Mouse (Mus musculus) small intestine, adult 2 months (tissue): ENCODE measurements around the gene Zfp28. TPM values are rescaled to one million over a fixed set of nuclear protein-coding genes. Genes with fewer than 3 reads are reported as not detected.

Source experiments
- H3K27ac ChIP-seq: fragments of 200-500 bp; 2 replicates; pipeline ENCODE4 v1.5.1; 2012; ENCODE audit warnings: low read depth, low read length, control low read depth, inconsistent platforms; ENCODE audit not compliant: insufficient read depth
- H3K27me3 ChIP-seq: fragments of 200-500 bp; 2 replicates; pipeline ENCODE4 v1.6.1; 2012; ENCODE audit warnings: mild to moderate bottlenecking, moderate library complexity, low read length, inconsistent platforms; ENCODE audit not compliant: control insufficient read depth, insufficient read depth
- H3K36me3 ChIP-seq: fragments of 200-500 bp; 2 replicates; pipeline ENCODE4 v1.6.1; 2012; ENCODE audit warnings: mild to moderate bottlenecking, low read length, control low read depth, inconsistent platforms; ENCODE audit not compliant: control insufficient read depth, insufficient read depth
- H3K4me1 ChIP-seq: fragments of 200-500 bp; 2 replicates; pipeline ENCODE4 v1.6.1; 2012; ENCODE audit warnings: low read length, inconsistent platforms, mixed read lengths; ENCODE audit not compliant: control insufficient read depth, insufficient read depth, insufficient read length
- H3K4me3 ChIP-seq: fragments of 200-500 bp; 2 replicates; pipeline ENCODE4 v1.5.1; 2012; ENCODE audit warnings: low read depth, mild to moderate bottlenecking, control low read depth, inconsistent platforms, low read length, moderate library complexity
- CTCF ChIP-seq: fragments of 200-500 bp; IDR thresholded peaks from 2 replicates; pipeline ENCODE4 v1.5.1; 2012; ENCODE audit warnings: low read depth, mild to moderate bottlenecking, control low read depth, inconsistent platforms, low read length, moderate library complexity, mixed read lengths; ENCODE audit not compliant: insufficient replicate concordance, insufficient read length; ENCODE audit errors: extremely low read depth
- POLR2A ChIP-seq: fragments of 200-500 bp; IDR thresholded peaks from 2 replicates; pipeline ENCODE4 v1.6.1; 2012; ENCODE audit warnings: low read depth, mild to moderate bottlenecking, control low read depth, inconsistent platforms, low read length, moderate library complexity
- WGBS: fragments of 180-500 bp; shearing (Covaris S2); methylation state at CpG from one replicate; pipeline ENCODE4 v1.1.7; 2018; 5-methylcytosine and 5-hydroxymethylcytosine counted together
- polyA plus RNA-seq: library from polyadenylated mRNA; depleted of rRNA; stranded (reverse); fragments of >200 nt; gene quantifications from 2 replicates; pipeline ENCODE4 v1.2.3, GENCODE M21; 2012

Zfp28 gene
- polyA plus RNA-seq, 1 experiment, result 0.22 TPM

- H3K4me3 ChIP-seq, result no peak overlapping the region
- TF ChIP-seq POLR2A, result no peak
- TF ChIP-seq CTCF, result no peak
- no peaks in the 10 kb centered on the region for H3K36me3 ChIP-seq
- H3K27me3 ChIP-seq, result no peaks in the 10 kb centered on the region
- 89% methylated on average over 3 of the region's 3 CpGs for WGBS
- no peak overlapping the region for H3K27ac ChIP-seq
- no peaks in the 10 kb centered on the region for H3K4me1 ChIP-seq
Measured at GRCm38 (mm10) chr7:6372993-6373392, 10.1 kb upstream of the Zfp28 start.

GRCm38 (mm10) chr7:6378441-6378840 lies 4.7 kb upstream of the Zfp28 start:
- Histone ChIP-seq H3K4me3 (no peak overlapping the region), H3K4me1 (peaks cover 3% of the 10 kb centered on the region), H3K36me3 (no peaks in the 10 kb centered on the region), H3K27me3 (no peaks in the 10 kb centered on the region), H3K27ac (no peak overlapping the region)
- TF ChIP-seq CTCF, result no peak
- TF ChIP-seq POLR2A, result no peak
- WGBS, result 80% methylated on average over 8 of the region's 8 CpGs

- TF ChIP-seq CTCF (no peak), POLR2A (no peak)
- no peak overlapping the region for H3K4me3 ChIP-seq
- no peaks in the 10 kb centered on the region for H3K36me3 ChIP-seq
- peaks cover 5% of the 10 kb centered on the region for H3K4me1 ChIP-seq
- no peaks in the 10 kb centered on the region for H3K27me3 ChIP-seq
- H3K27ac ChIP-seq, result no peak overlapping the region
- WGBS, result 85% methylated on average over 2 of the region's 2 CpGs
Measured at GRCm38 (mm10) chr7:6381431-6381830, 1.7 kb upstream of the Zfp28 start.

DNA sequence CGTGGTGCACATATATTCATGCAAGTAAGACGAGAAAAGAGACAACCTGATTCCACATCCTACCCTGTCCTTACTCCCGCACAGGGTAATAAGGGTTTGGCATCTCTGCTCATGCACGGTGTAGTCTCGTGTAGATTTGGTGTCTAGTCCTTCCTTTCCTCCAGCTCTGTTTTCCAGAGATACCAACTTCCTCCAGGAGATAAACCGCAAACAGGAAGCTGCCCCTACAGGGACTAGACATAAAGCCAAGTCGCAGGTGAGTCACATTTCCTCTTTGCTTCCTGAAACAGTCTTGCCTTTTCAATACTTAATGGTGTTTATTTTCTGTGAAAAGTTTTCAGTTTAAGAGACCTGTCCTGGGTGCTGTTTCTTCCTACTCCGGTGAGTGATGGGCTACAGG lies 916 bp downstream of the Zfp28 start:
- TF ChIP-seq POLR2A (no peak), CTCF (no peak)
- H3K4me3 ChIP-seq, result no peak overlapping the region

GRCm38 (mm10) chr7:6386995-6387394 lies 3.9 kb downstream of the Zfp28 start:
- WGBS, result 82% methylated on average over 8 of the region's 8 CpGs
- Histone ChIP-seq H3K27me3 (no peaks in the 10 kb centered on the region), H3K4me1 (peaks cover 5% of the 10 kb centered on the region), H3K36me3 (no peaks in the 10 kb centered on the region), H3K27ac (no peak overlapping the region), H3K4me3 (no peak overlapping the region)
- TF ChIP-seq CTCF, result no peak
- no peak for TF ChIP-seq POLR2A

More for the DNA sequence above, 916 bp downstream of the Zfp28 start:
- WGBS, result 68% methylated on average over 8 of the region's 8 CpGs
- Histone ChIP-seq H3K27me3 (no peaks in the 10 kb centered on the region), H3K36me3 (no peaks in the 10 kb centered on the region), H3K27ac (no peak overlapping the region), H3K4me1 (peaks cover 5% of the 10 kb centered on the region)

- TF ChIP-seq CTCF (no peak), POLR2A (no peak)
- WGBS, result 83% methylated on average over 5 of the region's 5 CpGs
- no peak overlapping the region for H3K4me3 ChIP-seq
Measured at GRCm38 (mm10) chr7:6388971-6389370, 5.9 kb downstream of the Zfp28 start.

DNA sequence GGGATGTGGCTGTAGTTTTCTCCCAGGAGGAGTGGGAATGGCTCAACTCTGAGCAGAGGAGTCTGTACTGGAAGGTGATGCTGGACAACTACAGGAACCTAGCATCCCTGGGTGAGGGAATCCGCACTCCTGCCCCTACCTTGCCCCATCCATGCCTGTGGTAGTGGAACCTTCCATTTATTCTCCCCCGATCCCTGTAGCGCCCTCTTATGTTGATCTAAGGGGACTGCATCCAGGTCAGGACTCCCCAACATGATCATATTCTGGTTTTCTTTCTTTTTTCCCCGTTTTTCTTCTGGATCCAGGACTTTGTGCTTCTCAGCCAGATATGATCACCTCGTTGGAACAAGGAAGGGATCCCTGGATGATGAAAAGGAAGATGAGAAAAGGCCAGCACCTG lies 6.4 kb downstream of the Zfp28 start:
- whole genome bisulfite sequencing, result 67% methylated on average over 5 of the region's 5 CpGs
- no peak for TF ChIP-seq POLR2A
- TF ChIP-seq CTCF, result no peak

More at GRCm38 (mm10) chr7:6388971-6389370, 5.9 kb downstream of the Zfp28 start:
- Histone ChIP-seq H3K27ac (no peak overlapping the region), H3K36me3 (0 out of 2 replicates have a peak, but pooled peaks cover 2% of the 10 kb centered on the region), H3K4me1 (no peaks in the 10 kb centered on the region), H3K27me3 (no peaks in the 10 kb centered on the region)

More for the DNA sequence above, 6.4 kb downstream of the Zfp28 start:
- Histone ChIP-seq H3K36me3 (0 out of 2 replicates have a peak, but pooled peaks cover 2% of the 10 kb centered on the region), H3K4me1 (no peaks in the 10 kb centered on the region), H3K27me3 (no peaks in the 10 kb centered on the region), H3K4me3 (no peak overlapping the region), H3K27ac (no peak overlapping the region)
